9 mouse cellular contexts compared by ENCODE assay signal in genomic region chr11:69559851-69560765, GRCm38 (mm10). TPM values are rescaled to one million over a fixed set of nuclear protein-coding genes. Genes with fewer than 3 reads are reported as not detected.
DNase-seq lines count a peak whose midpoint lies in the region; ATAC-seq and TF ChIP-seq lines count a peak whose summit lies in the region.
"Had no signal": no experiment of that assay in that cellular context is flagged by ENCODE, and none has a peak within 500 bp of the region (broad histone marks: within the 10 kb centered on the region; RNA-seq: fewer than 3 reads in every experiment).

TSS of gene Efnb3 (minus strand) at chr11:69560205.

- DNase-seq in gastrocnemius, postnatal 4 days (ENCODE audit: low spot score in 2 of 2) = peak; percentile 29 to 47
- DNase-seq in gastrocnemius, adult 8-10 months (ENCODE audit: low spot score in 2 of 2) = no peak
- peak; percentile 90 for DNase-seq in brain, embryonic 14.5 days (ENCODE audit: low read depth)
- peak; percentile 86 for DNase-seq in heart, embryonic 10.5 days (ENCODE audit: low spot score)
- DNase-seq in layer of hippocampus, adult 8-10 months (ENCODE audit: low spot score in 2 of 2) = peak in 1 of 2 experiments; percentile 57
- DNase-seq in midbrain, embryonic 10.5 days (ENCODE audit: low spot score) = peak; percentile 84
- no peak for DNase-seq in spleen, postnatal 14 days (ENCODE audit: low spot score in 2 of 2)

- H3K27me3 ChIP-seq in heart, embryonic 10.5 days (ENCODE audit: insufficient read depth, poor library complexity, severe bottlenecking) = peaks cover 17% of the 10 kb centered on the region
- H3K27me3 ChIP-seq in midbrain, embryonic 10.5 days (ENCODE audit: low read depth, poor library complexity, severe bottlenecking) = peaks cover 21% of the 10 kb centered on the region

- no peaks in the 10 kb centered on the region for H3K9me3 ChIP-seq in heart, embryonic 10.5 days
- no peaks in the 10 kb centered on the region for H3K9me3 ChIP-seq in midbrain, embryonic 10.5 days (replicated peaks)
- H3K9me3 ChIP-seq: G1E had no signal

- peaks cover 89% of the 10 kb centered on the region for H3K4me1 ChIP-seq in heart, embryonic 10.5 days
- peaks cover 99% of the 10 kb centered on the region for H3K4me1 ChIP-seq in midbrain, embryonic 10.5 days

- WGBS in heart, embryonic 10.5 days = under 1% methylated on average over 58 of the region's 59 CpGs
- WGBS in midbrain, embryonic 10.5 days = under 1% methylated on average over 59 of the region's 59 CpGs

- no peak for ATAC-seq in megakaryocyte progenitor cell, adult 5-6 weeks (replicated peaks; ENCODE audit: poor library complexity)

- H3K27ac ChIP-seq in heart, embryonic 10.5 days = peak within 1 kb of the TSS; percentile 97
- peak within 1 kb of the TSS; percentile 97 for H3K27ac ChIP-seq in midbrain, embryonic 10.5 days (replicated peaks)

- H3K36me3 ChIP-seq in heart, embryonic 10.5 days = peaks cover 49% of the 10 kb centered on the region
- H3K36me3 ChIP-seq in midbrain, embryonic 10.5 days = peaks cover 55% of the 10 kb centered on the region

- peak within 1 kb of the TSS; percentile 76 for H3K4me3 ChIP-seq in heart, embryonic 10.5 days
- peak within 1 kb of the TSS; percentile 94 for H3K4me3 ChIP-seq in midbrain, embryonic 10.5 days

- peak; percentile 81; the same call in 1 of the 2 replicates for TF ChIP-seq POLR2A in brain, embryonic 14.5 days (IDR thresholded peaks at IDR 0.05; ENCODE audit: borderline replicate concordance, extremely low read depth, insufficient read depth, insufficient read length, poor library complexity, severe bottlenecking)

- TF ChIP-seq CTCF in brain, embryonic 14.5 days (IDR thresholded peaks at IDR 0.05; ENCODE audit: borderline replicate concordance, extremely low read depth, insufficient read depth, insufficient read length) = no peak

RNA-seq across cellular contexts. Expression of gene Efnb3, which starts in this region (rescaled TPM):
- total RNA-seq in gastrocnemius, postnatal 4 days (2021) = 1 to 10 TPM; 1.9 to 2.7 TPM
- under 1 TPM; 0.31 to 0.46 (median 0.35) TPM for total RNA-seq in gastrocnemius, adult 8-10 months (2022)
- 187 and 206 TPM in 2 replicates for polyA plus RNA-seq in brain, embryonic 14.5 days (2012; rRNA removed)
- 61.0 and 89.9 TPM in 2 replicates for polyA plus RNA-seq in heart, embryonic 10.5 days (2016; fragmentation: Nextera tagmentation; extraction: Ambion mirVana)
- total RNA-seq in layer of hippocampus, adult 8-10 months (2022) = 100 to 1,000 TPM; 115 to 132 (median 124) TPM
- 48.8 and 53.9 TPM in 2 replicates for polyA plus RNA-seq in midbrain, embryonic 10.5 days (2016; fragmentation: Nextera tagmentation; extraction: Ambion mirVana)
- 0.15 TPM in 1 of 2 replicates, not detected in the other for total RNA-seq in megakaryocyte progenitor cell, adult 5-6 weeks (2015)
- 0.24 and 0.33 TPM in 2 replicates for total RNA-seq in megakaryocyte progenitor cell, adult 5-6 weeks (2017)

Comparison
In these comparisons a context has a peak if more than half of its experiments do, and no peak if none do; other contexts are left out.
1. RNA of gene Efnb3 (total RNA-seq): 115 to 132 TPM in layer of hippocampus, adult 8-10 months; 1.9 to 2.7 TPM in gastrocnemius, postnatal 4 days, 0.31 to 0.46 TPM in gastrocnemius, adult 8-10 months and 0.15 to 0.33 TPM in megakaryocyte progenitor cell, adult 5-6 weeks; every median in the first group is over 10 times any median in the second.
2. DNase-seq: peak in gastrocnemius, postnatal 4 days (2 of 2), brain, embryonic 14.5 days (single experiment), heart, embryonic 10.5 days (single experiment) and midbrain, embryonic 10.5 days (single experiment); none in gastrocnemius, adult 8-10 months (0 of 2) and spleen, postnatal 14 days (0 of 2).